Mouse (Mus musculus) liver, embryonic 11.5 days (tissue): ENCODE data around the gene Elmo2. TPM values are rescaled to one million over a fixed set of nuclear protein-coding genes. Genes with fewer than 3 reads are reported as not detected.
A peak's percentile ranks its signal among the peaks of the same experiment; 100 is the strongest.

ENCODE experiments used
- ATAC-seq: fragments of 200-750 bp; cut with Nextera tagmentation; replicated peaks from 2 replicates; pipeline ENCODE4 v1.8.0; 2017; ENCODE audit warnings: moderate number of reproducible peaks, mild to moderate bottlenecking, moderate TSS enrichment, moderate library complexity; ENCODE audit not compliant: low FRiP score
- DNase-seq: peaks from one replicate; pipeline ENCODE4 v3.0.0-alpha.2; 2017; ENCODE audit warnings: low spot score
- H3K27ac ChIP-seq: fragments of 300-500 bp; sonication (generic); 2 replicates; pipeline ENCODE4 v1.5.1; 2014; ENCODE audit warnings: mild to moderate bottlenecking, low read depth, low read length, control low read depth
- H3K27me3 ChIP-seq: fragments of 300-500 bp; sonication (generic); replicated peaks from 2 replicates; pipeline ENCODE4 v1.6.1; 2014; ENCODE audit warnings: low read length, mixed read lengths; ENCODE audit not compliant: control insufficient read depth, insufficient read depth
- H3K36me3 ChIP-seq: fragments of 300-500 bp; sonication (generic); 2 replicates; pipeline ENCODE4 v1.6.1; 2014; ENCODE audit warnings: mild to moderate bottlenecking, low read length, moderate library complexity, mixed read lengths; ENCODE audit not compliant: control insufficient read depth, insufficient read depth
- H3K4me1 ChIP-seq: fragments of 300-500 bp; sonication (generic); replicated peaks from 2 replicates; pipeline ENCODE4 v1.6.1; 2014; ENCODE audit warnings: low read length, mixed read lengths; ENCODE audit not compliant: control insufficient read depth, insufficient read depth
- H3K4me2 ChIP-seq: fragments of 300-500 bp; sonication (generic); 2 replicates; pipeline ENCODE4 v1.6.1; 2014; ENCODE audit warnings: mild to moderate bottlenecking, control low read depth, moderate library complexity
- H3K4me3 ChIP-seq: fragments of 300-500 bp; sonication (generic); 2 replicates; pipeline ENCODE4 v1.5.1; 2014; ENCODE audit warnings: low read depth, low read length, control low read depth
- H3K9ac ChIP-seq: fragments of 300-500 bp; sonication (generic); 2 replicates; pipeline ENCODE4 v1.6.1; 2014; ENCODE audit warnings: low read depth, low read length, control low read depth
- H3K9me3 ChIP-seq: fragments of 300-500 bp; sonication (generic); 2 replicates; pipeline ENCODE4 v1.6.1; 2016; ENCODE audit warnings: low read length, inconsistent platforms, mixed read lengths; ENCODE audit not compliant: control insufficient read depth
- WGBS: fragments of 180-500 bp; shearing (Covaris S2); extraction: QIAGEN DNeasy Blood & Tissue Kit; methylation state at CpG from one replicate; pipeline ENCODE4 v1.1.7; 2014; 5-methylcytosine and 5-hydroxymethylcytosine counted together
- polyA plus RNA-seq: library from polyadenylated mRNA; unstranded; fragments of >200 nt; fragmentation: Nextera tagmentation; extraction: Ambion mirVana; gene quantifications from 2 replicates; pipeline ENCODE4 v1.2.1, GENCODE M21; 2014

The Elmo2 gene
- polyA plus RNA-seq, 1 experiment from 2014 or later, result 36.4 TPM

GRCm38 (mm10) chr2:165329703-165330102 is 3.4 kb upstream of the Elmo2 start:
- H3K4me3 ChIP-seq, result no peak overlapping the region
- no peak overlapping the region for H3K27ac ChIP-seq
- H3K4me1 ChIP-seq, result peaks cover 28% of the 10 kb centered on the region
- no peak overlapping the region for H3K4me2 ChIP-seq
- WGBS, result 8% methylated on average over 3 of the region's 3 CpGs
- H3K9me3 ChIP-seq, result no peaks in the 10 kb centered on the region
- H3K9ac ChIP-seq, result no peak overlapping the region
- H3K27me3 ChIP-seq, result no peaks in the 10 kb centered on the region
- DNase-seq (no peak), ATAC-seq (no peak)
- H3K36me3 ChIP-seq, result no peaks in the 10 kb centered on the region

- Histone ChIP-seq H3K27me3 (no peaks in the 10 kb centered on the region), H3K36me3 (no peaks in the 10 kb centered on the region), H3K27ac (no peak overlapping the region), H3K4me3 (no peak overlapping the region), H3K9me3 (no peaks in the 10 kb centered on the region), H3K4me2 (no peak overlapping the region), H3K4me1 (peaks cover 33% of the 10 kb centered on the region), H3K9ac (no peak overlapping the region)
- ATAC-seq (no peak), DNase-seq (no peak)
- 59% methylated on average over 5 of the region's 5 CpGs for WGBS
These were observed 2.5 kb upstream of the Elmo2 start for GRCm38 (mm10) chr2:165328746-165329145.

- Histone ChIP-seq H3K9me3 (no peaks in the 10 kb centered on the region), H3K27ac (no peak overlapping the region), H3K4me1 (peaks cover 37% of the 10 kb centered on the region), H3K36me3 (no peaks in the 10 kb centered on the region), H3K9ac (no peak overlapping the region; the same call in 1 of the 2 replicates), H3K27me3 (no peaks in the 10 kb centered on the region), H3K4me3 (peak overlapping the region; percentile 87), H3K4me2 (peak overlapping the region; percentile 98)
- ATAC-seq (no peak), DNase-seq (no peak)
- 49% methylated on average over 7 of the region's 7 CpGs for WGBS
These were observed 1.1 kb upstream of the Elmo2 start for GRCm38 (mm10) chr2:165327386-165327785.

- peak overlapping the region; percentile 93 for H3K4me2 ChIP-seq
- H3K27me3 ChIP-seq, result no peaks in the 10 kb centered on the region
- H3K36me3 ChIP-seq, result no peaks in the 10 kb centered on the region
- ATAC-seq (peak; percentile 14), DNase-seq (no peak)
- no peaks in the 10 kb centered on the region for H3K9me3 ChIP-seq
- H3K9ac ChIP-seq, result peak overlapping the region; percentile 88
- H3K4me1 ChIP-seq, result peaks cover 53% of the 10 kb centered on the region
- H3K4me3 ChIP-seq, result peak overlapping the region; percentile 87
- peak overlapping the region; percentile 13; the same call in 1 of the 2 replicates for H3K27ac ChIP-seq
- 3% methylated on average over 30 of the region's 30 CpGs for WGBS
These were observed 567 bp downstream of the Elmo2 start for GRCm38 (mm10) chr2:165325521-165326303.

- no peak for ATAC-seq
- no peak for DNase-seq
- no peak overlapping the region for H3K9ac ChIP-seq
- H3K4me2 ChIP-seq, result no peak overlapping the region
- H3K27me3 ChIP-seq, result no peaks in the 10 kb centered on the region
- H3K4me3 ChIP-seq, result no peak overlapping the region
- H3K4me1 ChIP-seq, result peaks cover 57% of the 10 kb centered on the region
- H3K9me3 ChIP-seq, result no peaks in the 10 kb centered on the region
- H3K27ac ChIP-seq, result no peak overlapping the region
- 79% methylated on average over 5 of the region's 5 CpGs for WGBS
- H3K36me3 ChIP-seq, result no peaks in the 10 kb centered on the region
These were observed 2.4 kb downstream of the Elmo2 start for GRCm38 (mm10) chr2:165323928-165324327.

- Histone ChIP-seq H3K9me3 (no peaks in the 10 kb centered on the region), H3K4me1 (peaks cover 61% of the 10 kb centered on the region), H3K4me2 (no peak overlapping the region), H3K27me3 (no peaks in the 10 kb centered on the region), H3K9ac (no peak overlapping the region), H3K4me3 (no peak overlapping the region), H3K36me3 (no peaks in the 10 kb centered on the region), H3K27ac (no peak overlapping the region)
- ATAC-seq (no peak), DNase-seq (no peak)
- 69% methylated on average over 5 of the region's 5 CpGs for WGBS
These were observed 2.8 kb downstream of the Elmo2 start for GRCm38 (mm10) chr2:165323484-165323883.

- ATAC-seq (no peak), DNase-seq (no peak)
- no peak overlapping the region for H3K9ac ChIP-seq
- no peaks in the 10 kb centered on the region for H3K27me3 ChIP-seq
- H3K27ac ChIP-seq, result no peak overlapping the region
- no peaks in the 10 kb centered on the region for H3K36me3 ChIP-seq
- WGBS, result 70% methylated on average over 22 of the region's 22 CpGs
- no peaks in the 10 kb centered on the region for H3K9me3 ChIP-seq
- H3K4me2 ChIP-seq, result peak overlapping the region; percentile 16
- H3K4me1 ChIP-seq, result peaks cover 67% of the 10 kb centered on the region
- no peak overlapping the region for H3K4me3 ChIP-seq
These were observed 4.1 kb downstream of the Elmo2 start for GRCm38 (mm10) chr2:165321981-165322735.

GRCm38 (mm10) chr2:165321381-165321888 is 4.8 kb downstream of the Elmo2 start:
- peak overlapping the region; percentile 16 for H3K4me2 ChIP-seq
- ATAC-seq (no peak), DNase-seq (no peak)
- WGBS, result 68% methylated on average over 8 of the region's 8 CpGs
- no peak overlapping the region for H3K9ac ChIP-seq
- no peaks in the 10 kb centered on the region for H3K27me3 ChIP-seq
- H3K36me3 ChIP-seq, result no peaks in the 10 kb centered on the region
- peaks cover 71% of the 10 kb centered on the region for H3K4me1 ChIP-seq
- 0 out of 2 replicates have a peak overlapping the region, but pooled peaks have one; percentile 11 for H3K27ac ChIP-seq
- H3K4me3 ChIP-seq, result no peak overlapping the region
- H3K9me3 ChIP-seq, result no peaks in the 10 kb centered on the region
